Mouse (Mus musculus): ENCODE data around the gene Cnn1. TPM values are rescaled to one million over a fixed set of nuclear protein-coding genes. Genes with fewer than 3 reads are reported as not detected.

Cnn1 gene
- polyA plus RNA-seq (2012; ENCODE audit: low replicate concordance), result not detected in 2 replicates

GRCm38 (mm10) chr9:22098993-22099696 is at the start of gene Cnn1:
Gene Cnn1, plus strand, starts transcription at chr9:22099216.

GRCm38 (mm10) chr9:22051958-22052254 is 47.1 kb upstream of the Cnn1 start, which contains the start of gene Elavl3:
Gene Elavl3, minus strand, starts transcription at chr9:22052023.

GRCm38 (mm10) chr9:22070791-22071573 is 28.0 kb upstream of the Cnn1 start, which contains the start of the genes Gm49318 and Zfp653:
Gene Gm49318, minus strand, starts transcription at chr9:22071259.
Gene Zfp653, minus strand, starts transcription at chr9:22071376.

GRCm38 (mm10) chr9:22085022-22085834 is 13.8 kb upstream of the Cnn1 start, which contains the start of gene Ecsit:
Gene Ecsit, minus strand, starts transcription at chr9:22085438.

GRCm38 (mm10) chr9:22116740-22117426 is 17.9 kb downstream of the Cnn1 start, which contains the start of gene Elof1:
Gene Elof1, minus strand, starts transcription at chr9:22117172.

GRCm38 (mm10) chr9:22135644-22136390 is 36.8 kb downstream of the Cnn1 start, which contains the start of gene Acp5:
Gene Acp5, minus strand, starts transcription at chr9:22135711.

GRCm38 (mm10) chr9:22156497-22157245 is 57.7 kb downstream of the Cnn1 start, which contains the start of gene Pigyl:
Gene Pigyl, plus strand, starts transcription at chr9:22156846.

Other genes starting within 250 kb of the Cnn1 start
- gene Dock6, start 246.6 kb upstream of the Cnn1 start, polyA plus RNA-seq (2012; ENCODE audit: low replicate concordance), result 4.1 and 4.6 TPM in 2 replicates
- 2.8 and 3.1 TPM in 2 replicates for gene Rab3d, start 181.0 kb upstream of the Cnn1 start, polyA plus RNA-seq (2012; ENCODE audit: low replicate concordance)
- 0.15 and 0.30 TPM in 2 replicates for gene Ccdc159, start 171.7 kb upstream of the Cnn1 start, polyA plus RNA-seq (2012; ENCODE audit: low replicate concordance)
- gene Tmem205, start 171.7 kb upstream of the Cnn1 start, polyA plus RNA-seq (2012; ENCODE audit: low replicate concordance), result 7.7 and 9.7 TPM in 2 replicates
- 2.7 and 3.5 TPM in 2 replicates for gene Plppr2, start 162.2 kb upstream of the Cnn1 start, polyA plus RNA-seq (2012; ENCODE audit: low replicate concordance)
- gene Swsap1, start 143.5 kb upstream of the Cnn1 start, polyA plus RNA-seq (2012; ENCODE audit: low replicate concordance), result 5.8 and 8.2 TPM in 2 replicates
- gene Epor, start 135.7 kb upstream of the Cnn1 start, polyA plus RNA-seq (2012; ENCODE audit: low replicate concordance), result 411 and 740 TPM in 2 replicates
- gene Rgl3, start 109.8 kb upstream of the Cnn1 start, polyA plus RNA-seq (2012; ENCODE audit: low replicate concordance), result 3.8 and 4.2 TPM in 2 replicates
- not detected in 2 replicates for gene Ccdc151, start 96.6 kb upstream of the Cnn1 start, polyA plus RNA-seq (2012; ENCODE audit: low replicate concordance)
- 89.7 and 142 TPM in 2 replicates for gene Prkcsh, start 96.4 kb upstream of the Cnn1 start, polyA plus RNA-seq (2012; ENCODE audit: low replicate concordance)
- 0.05 TPM in 1 of 2 replicates, not detected in the other for gene Elavl3, start 47.2 kb upstream of the Cnn1 start, polyA plus RNA-seq (2012; ENCODE audit: low replicate concordance)
- not detected in 2 replicates for gene Gm49318, start 28.0 kb upstream of the Cnn1 start, polyA plus RNA-seq (2012; ENCODE audit: low replicate concordance)
- gene Zfp653, start 27.8 kb upstream of the Cnn1 start, polyA plus RNA-seq (2012; ENCODE audit: low replicate concordance), result 19.9 and 36.2 TPM in 2 replicates
- 15.6 and 32.9 TPM in 2 replicates for gene Ecsit, start 13.8 kb upstream of the Cnn1 start, polyA plus RNA-seq (2012; ENCODE audit: low replicate concordance)
- gene Elof1, start 18.0 kb downstream of the Cnn1 start, polyA plus RNA-seq (2012; ENCODE audit: low replicate concordance), result 20.8 and 209 TPM in 2 replicates
- gene Acp5, start 36.5 kb downstream of the Cnn1 start, polyA plus RNA-seq (2012; ENCODE audit: low replicate concordance), result 101 and 225 TPM in 2 replicates
- 38.8 and 41.8 TPM in 2 replicates for gene Pigyl, start 57.6 kb downstream of the Cnn1 start, polyA plus RNA-seq (2012; ENCODE audit: low replicate concordance)
- not detected in 2 replicates for gene Zfp872, start 88.9 kb downstream of the Cnn1 start, polyA plus RNA-seq (2012; ENCODE audit: low replicate concordance)
- 4.1 and 5.4 TPM in 2 replicates for gene Zfp809, start 126.5 kb downstream of the Cnn1 start, polyA plus RNA-seq (2012; ENCODE audit: low replicate concordance)
- 0.12 and 0.36 TPM in 2 replicates for gene Zfp599, start 160.7 kb downstream of the Cnn1 start, polyA plus RNA-seq (2012; ENCODE audit: low replicate concordance)
- 2.2 and 2.7 TPM in 2 replicates for gene Zfp810, start 208.4 kb downstream of the Cnn1 start, polyA plus RNA-seq (2012; ENCODE audit: low replicate concordance)